Mouse (Mus musculus): ENCODE measurements at regions not wholly inside any gene's neighbourhood (a gene's known extent, or its start where the extent isn't known, plus 50 kb on each side); places are given as distances from the start of the nearest gene placed in this dataset.

- no peak for DNase-seq (ENCODE audit: low spot score in 2 of 2)
Observed at GRCm38 (mm10) chr6:51380275-51380575, 52.2 kb upstream of the Nfe2l3 start.

DNA sequence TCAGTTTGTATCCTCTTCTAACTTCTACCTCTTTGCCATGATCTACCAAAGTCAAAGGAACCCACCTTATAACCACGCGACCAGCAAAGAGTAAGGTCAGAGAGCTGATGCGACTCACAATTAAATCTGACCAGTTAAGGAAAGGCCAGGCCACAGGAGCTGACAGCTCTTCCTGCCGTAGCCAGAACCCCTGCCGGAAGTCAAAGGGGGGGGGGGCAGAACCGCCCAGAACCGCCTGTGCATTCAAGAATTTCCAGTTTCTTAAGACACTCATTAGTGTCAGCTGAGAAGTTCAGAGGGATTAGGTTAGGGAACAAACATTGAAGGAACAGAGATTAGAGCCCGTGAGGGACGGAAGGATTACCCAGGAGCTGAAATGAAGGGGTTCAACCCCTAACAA lies 51.0 kb upstream of the Nfe2l3 start:
- no peak for DNase-seq (ENCODE audit: low spot score in 2 of 2)

Small RNA genes in the stretch of these regions (microRNA-seq; reads per million reads assigned to microRNA genes)
- 1,199 reads per million, percentile 77 among the genes with 10 or more reads in this experiment for gene Mir148a

All from adrenal gland, postnatal 4 days (tissue).